ENCODE assay signal across 13 mouse cellular contexts in the genomic region with DNA sequence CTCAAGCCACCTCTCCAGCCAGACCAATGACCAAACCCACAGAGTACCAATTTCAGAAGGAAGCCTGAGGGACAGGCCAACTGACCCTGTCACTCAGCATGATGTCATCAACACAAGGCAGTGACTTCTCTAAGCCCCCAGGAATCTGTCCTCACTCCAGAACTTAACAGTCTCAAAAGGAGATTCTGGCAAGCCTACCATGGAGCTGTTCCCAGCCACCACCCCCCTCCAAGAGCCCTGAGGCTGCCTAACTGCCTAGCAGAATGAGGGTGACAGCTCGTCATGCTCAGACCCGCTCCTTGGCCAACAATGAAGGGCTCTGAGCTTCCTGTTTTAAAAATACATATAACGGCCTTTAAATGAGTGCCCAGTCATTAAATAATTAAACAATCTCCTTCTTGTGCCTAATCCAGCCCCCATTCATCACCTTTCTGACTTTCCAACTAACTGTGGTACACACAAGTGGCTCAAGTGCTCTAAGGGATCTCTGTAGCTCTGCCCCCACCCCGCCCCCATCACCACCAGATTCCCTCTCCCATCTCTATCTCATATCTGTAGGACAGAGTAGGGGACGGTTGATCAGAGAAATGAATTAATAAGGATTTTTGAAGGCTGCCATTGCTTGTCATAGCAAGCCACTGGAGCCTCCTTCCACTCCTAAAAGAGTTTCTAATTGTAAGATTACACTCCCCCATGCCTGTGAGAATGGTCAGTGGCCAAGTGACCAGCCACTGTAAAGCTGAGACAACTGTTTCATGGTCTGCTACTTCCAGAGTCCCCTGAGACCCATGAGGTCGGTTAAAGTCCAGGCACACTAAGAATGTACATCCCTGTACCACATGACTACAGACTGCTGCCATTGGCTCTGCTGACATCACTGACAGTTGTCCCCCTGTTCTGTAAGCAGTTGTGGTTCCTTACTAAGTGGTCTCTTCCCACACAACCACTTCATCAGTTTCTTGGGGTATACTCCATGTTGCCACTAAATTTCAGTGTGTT.
DNase-seq lines count a peak whose midpoint lies in the region.
"Had no signal": no experiment of that assay in that cellular context is flagged by ENCODE, and none has a peak within 500 bp of the region (broad histone marks: within the 10 kb centered on the region; RNA-seq: fewer than 3 reads in every experiment).

No protein-coding gene starts in this region.

- DNase-seq in embryo, embryonic 10 days (ENCODE audit: low spot score) = peak; percentile 9
- DNase-seq in embryo, embryonic 9.5 days (ENCODE audit: extremely low spot score) = no peak
- DNase-seq in heart, postnatal 4 days = peak; percentile 24
- no peak for DNase-seq in heart, adult 18-20 months
- peak; percentile 11 for DNase-seq in kidney, postnatal 10 days
- DNase-seq in kidney, adult 11 months = no peak
- peak; percentile 16 for DNase-seq in cerebellum, adult 9-10 months
- no peak for DNase-seq in frontal cortex, postnatal 14 days (ENCODE audit: low spot score in 2 of 2)
- DNase-seq: adrenal gland, adult 2 months; gastrocnemius, postnatal 10 days; layer of hippocampus, adult 9-11 months; lung, postnatal 14 days; thymus, postnatal 14 days had no signal

Comparison
In these comparisons a context has a peak if more than half of its experiments do, and no peak if none do; other contexts are left out.
1. DNase-seq: peak in embryo, embryonic 10 days (single experiment), heart, postnatal 4 days (single experiment), kidney, postnatal 10 days (single experiment) and cerebellum, adult 9-10 months (single experiment); none in embryo, embryonic 9.5 days (single experiment), heart, adult 18-20 months (0 of 2), kidney, adult 11 months (single experiment) and frontal cortex, postnatal 14 days (0 of 2).